Mouse (Mus musculus) natural killer cell, adult 2 months (primary cell): ENCODE data around the gene Bag2.

Experiments
- DNase-seq, 2 experiments: peaks; one replicate each; pipeline ENCODE4 v3.0.0; 2022; ENCODE audit warnings: low spot score in 2 of 2

The Bag2 gene

GRCm38 (mm10) chr1:33757491-33758041 lies at the start of gene Bag2:
Gene Bag2 (minus strand): TSS chr1:33757795.
- peak; percentile 28 to 29 for DNase-seq

GRCm38 (mm10) chr1:33803323-33803722 lies 45.7 kb upstream of the Bag2 start:
- DNase-seq, result no peak

GRCm38 (mm10) chr1:33799620-33800019 lies 42.0 kb upstream of the Bag2 start:
- DNase-seq, result no peak

DNA sequence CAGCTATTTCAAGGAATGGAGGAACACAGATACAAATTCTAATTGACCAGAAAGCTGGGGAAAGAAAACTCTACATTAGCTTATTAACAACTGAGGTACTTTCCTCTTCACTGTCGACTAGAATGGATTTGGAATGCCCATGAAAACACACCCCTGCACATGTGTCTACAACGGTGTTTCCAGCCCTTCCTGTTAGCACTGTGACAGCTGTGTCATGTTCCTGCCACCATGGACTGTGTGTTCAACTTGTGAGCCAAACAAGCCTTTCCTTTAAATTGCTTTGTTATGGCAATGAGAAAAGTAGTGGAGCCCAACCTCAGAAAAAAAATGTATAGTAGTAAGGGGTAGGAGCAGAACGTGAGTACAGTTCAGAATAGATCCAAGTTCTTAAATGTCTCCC lies 30.9 kb upstream of the Bag2 start:
- no peak for DNase-seq

- DNase-seq, result no peak
These were observed 30.5 kb upstream of the Bag2 start for GRCm38 (mm10) chr1:33788072-33788471.

DNA sequence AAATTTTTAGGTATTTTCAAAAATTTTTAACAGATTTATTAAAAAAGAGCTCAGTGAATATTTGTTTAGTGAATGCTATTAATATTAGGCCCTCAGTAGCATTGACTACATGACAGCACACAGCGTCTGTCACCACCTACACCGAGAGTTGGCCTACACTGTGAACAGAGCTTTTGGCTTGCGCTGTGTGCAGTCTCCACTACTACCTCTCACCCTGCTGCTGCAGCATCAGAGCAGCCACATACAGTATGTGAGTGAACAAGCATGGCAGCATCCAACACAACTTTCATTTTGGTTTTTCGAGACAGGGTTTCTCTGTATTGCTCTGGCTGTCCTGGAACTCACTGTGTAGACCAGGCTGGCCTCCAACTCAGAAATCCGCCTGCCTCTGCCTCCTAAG lies 27.0 kb upstream of the Bag2 start:
- no peak for DNase-seq

- no peak for DNase-seq
These were observed 18.6 kb upstream of the Bag2 start for GRCm38 (mm10) chr1:33776175-33776611.

DNA sequence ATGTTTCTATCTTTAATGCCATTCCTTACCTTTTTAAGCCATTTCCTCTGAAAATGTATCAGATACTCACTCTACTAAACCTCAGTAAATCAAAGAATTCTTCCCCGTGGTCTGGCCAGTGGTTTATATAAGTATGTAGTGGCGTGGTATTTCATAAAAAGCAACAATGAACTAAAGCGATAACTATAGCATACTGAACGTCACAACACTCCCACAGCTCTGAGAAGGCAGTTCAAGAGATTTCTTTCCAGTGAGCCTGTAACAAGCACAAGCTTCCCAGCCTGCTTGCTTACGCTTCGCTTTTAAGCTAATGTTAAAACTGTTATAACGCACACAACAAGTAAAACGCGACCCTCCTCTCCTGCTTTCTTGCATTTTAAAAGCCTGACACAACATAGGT lies 14.5 kb upstream of the Bag2 start:
- DNase-seq, result no peak

- no peak for DNase-seq
These were observed 14.0 kb upstream of the Bag2 start for GRCm38 (mm10) chr1:33771621-33772020.

DNA sequence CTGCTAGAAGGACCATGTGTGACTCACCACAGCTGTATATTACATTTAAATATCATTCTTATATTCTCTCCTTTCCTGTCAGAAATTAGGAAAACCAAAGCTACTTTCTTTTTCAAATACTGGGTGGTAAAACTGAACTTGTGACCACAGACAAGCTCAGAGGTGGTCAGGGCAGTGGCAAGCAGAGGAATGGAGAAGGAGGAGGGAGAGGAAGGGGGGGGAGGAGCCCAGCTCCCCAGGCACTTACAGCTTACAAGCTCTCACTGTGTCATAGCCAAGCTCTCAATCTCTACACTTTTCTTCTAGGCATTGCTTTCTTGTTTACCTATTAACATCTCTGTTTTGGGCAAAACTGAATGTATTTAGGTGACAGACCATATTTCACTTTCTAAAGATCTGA lies 11.2 kb upstream of the Bag2 start:
- no peak for DNase-seq

DNA sequence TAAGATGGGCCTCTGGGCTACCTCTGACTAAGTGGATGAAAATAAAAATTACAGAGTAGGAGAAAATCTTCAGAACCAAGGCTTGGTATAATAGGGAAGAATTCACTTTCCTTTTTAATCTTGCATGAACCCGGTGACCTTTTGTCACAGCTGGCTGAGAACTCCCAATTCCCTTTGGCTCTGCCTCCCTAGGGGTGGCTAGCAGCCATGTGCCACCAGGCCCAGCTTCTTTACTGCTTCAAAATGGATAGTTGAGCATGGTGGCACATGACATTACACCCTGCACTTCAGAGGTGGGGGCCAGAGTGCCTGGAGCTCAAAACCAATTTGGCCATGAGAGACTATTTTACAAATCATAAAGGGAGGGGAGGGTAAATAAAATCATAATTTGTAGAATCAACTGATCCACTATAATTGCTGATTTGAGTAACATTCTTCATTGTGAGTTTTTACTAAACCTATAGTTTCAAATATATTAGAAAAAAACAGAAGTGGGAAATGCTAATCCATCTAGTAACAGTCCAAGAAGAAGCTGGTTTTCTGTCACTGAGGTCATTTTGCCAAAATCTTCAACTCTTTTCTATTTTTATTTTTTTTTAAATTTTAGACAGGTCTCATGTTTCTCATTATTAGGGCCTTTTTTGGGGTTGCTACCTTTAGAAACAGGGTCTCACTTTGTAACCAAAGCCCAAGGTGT lies 10.6 kb upstream of the Bag2 start:
- no peak for DNase-seq

DNA sequence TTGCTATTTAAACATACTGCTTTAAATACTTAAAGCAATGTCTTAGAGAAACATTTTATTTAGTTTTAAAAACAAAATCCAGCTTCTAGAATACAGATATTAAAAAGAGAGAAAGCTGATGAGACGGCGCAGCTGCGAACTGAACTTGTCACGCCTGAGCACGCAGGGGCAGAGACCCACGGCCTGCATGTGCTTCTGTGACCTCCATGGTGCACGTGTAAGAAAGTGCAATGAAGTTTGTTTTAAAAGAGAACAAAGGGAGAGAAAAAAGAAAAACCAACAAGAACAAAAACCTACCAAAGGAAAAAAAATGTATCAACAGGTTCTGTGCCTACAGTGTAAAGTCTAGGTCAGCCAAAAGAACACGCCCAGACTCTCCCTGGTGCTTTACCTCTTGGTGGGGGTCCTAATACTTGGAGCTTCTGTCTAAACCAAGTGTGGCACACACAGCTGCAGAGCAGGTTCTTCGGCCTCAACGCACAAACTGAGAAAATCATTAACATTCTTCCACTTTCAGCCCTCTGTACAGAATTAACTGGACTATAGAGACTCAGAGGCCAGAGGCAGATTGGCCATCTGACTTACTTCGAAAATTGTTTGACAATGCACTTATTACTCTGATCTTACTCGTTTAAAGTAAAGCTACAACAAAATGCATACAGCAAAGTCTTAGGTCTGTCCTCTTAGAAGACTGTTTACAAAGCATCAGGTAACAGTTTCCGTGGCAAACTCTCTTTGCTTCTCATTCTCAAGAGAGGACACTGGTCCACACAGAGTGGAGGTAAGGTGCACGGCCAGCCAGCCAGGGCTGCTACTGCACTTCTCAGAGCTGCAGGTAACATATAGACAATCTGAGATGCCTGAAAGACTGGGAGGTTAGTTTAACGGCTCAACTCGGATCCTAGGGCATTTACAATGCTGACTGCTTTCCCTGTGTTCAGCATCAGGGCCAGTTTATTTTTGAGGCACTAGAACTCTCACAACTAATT lies 9.2 kb upstream of the Bag2 start:
- DNase-seq, result no peak

DNA sequence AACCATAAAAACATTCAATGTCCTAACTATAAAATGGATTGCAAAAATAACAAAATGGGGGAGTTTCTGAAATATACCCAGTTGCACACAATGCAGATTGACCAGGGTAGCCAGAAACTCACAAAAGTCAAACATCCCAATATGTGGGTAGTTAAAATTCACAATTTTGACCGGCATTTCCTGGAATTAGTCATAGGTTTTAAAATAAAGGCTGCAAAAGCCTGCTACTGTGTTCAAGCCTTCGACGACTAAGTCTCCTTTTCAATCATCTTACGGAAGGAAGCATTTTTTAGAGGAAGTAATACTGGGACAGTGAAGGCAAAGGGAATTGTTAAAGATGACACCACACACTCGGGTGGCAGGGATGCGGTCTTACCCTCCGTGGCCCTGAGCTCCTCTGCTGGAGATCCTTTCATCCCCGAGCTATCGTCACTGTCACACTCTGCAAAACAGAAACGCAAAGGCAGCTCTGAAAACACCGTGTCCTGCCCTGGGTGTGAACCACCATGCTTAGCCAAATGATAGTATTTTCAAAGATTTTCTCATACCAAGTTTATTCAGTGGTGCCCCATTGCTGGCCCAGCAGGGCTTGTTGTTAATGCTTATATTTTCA lies 8.0 kb upstream of the Bag2 start:
- DNase-seq, result no peak

DNA sequence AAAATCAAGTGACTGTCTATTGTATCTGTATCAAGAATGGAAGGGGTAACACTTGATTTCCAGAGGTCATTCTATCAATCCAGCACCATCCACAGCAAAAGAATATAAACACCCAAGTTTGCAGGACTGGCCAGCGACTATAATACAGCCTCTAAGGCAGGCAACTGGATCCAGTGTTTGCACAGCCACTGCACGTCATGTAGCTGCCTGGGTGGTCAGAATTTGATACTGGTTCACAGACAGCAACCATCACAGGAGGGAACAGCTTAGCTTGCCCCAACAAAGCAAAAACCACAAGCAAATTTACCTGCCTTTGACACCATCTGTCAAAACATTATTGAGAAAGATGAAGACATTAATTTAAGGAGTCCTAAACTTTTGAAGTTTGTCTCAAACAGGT lies 6.2 kb upstream of the Bag2 start:
- no peak for DNase-seq

GRCm38 (mm10) chr1:33758488-33758887 lies 893 bp upstream of the Bag2 start:
- no peak for DNase-seq

GRCm38 (mm10) chr1:33757033-33757413 lies 572 bp downstream of the Bag2 start:
- DNase-seq, result no peak

DNA sequence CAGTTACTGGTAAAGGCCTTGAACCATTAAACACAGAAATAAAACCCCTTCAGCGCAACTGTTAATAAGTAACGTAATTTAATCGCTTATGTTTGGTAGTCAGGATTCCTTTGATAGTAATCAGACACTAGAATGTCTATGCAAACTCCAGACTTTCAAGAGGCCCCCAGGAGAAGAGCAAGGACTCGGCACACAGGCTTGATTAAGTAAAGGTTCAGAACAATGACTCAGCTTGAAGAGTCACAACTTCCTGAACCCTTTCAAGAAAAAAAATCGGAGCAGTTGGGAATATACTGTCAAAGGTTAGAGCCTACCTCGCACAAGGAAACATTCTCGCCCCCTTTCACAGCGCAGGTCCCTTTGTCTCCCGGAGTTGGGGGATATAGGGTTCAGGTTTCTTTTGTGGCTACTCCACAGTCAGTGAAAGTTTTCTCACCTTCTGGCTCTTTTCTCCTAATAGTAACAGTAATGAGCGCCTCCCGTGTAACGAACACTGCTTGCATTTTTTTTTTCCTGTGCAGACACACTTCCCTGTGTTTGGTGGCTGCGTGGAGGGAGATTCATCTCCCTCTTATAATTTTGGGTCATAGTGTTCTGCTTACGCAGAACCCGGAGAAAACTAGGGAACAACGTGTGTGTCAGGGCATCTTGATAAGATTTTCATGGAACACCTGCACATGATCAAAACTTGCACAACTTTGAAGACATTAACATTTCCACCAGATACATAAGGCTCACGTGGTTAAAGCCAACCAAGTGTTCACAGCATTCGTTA lies 1.1 kb downstream of the Bag2 start:
- DNase-seq, result no peak

GRCm38 (mm10) chr1:33755799-33756198 lies 1.8 kb downstream of the Bag2 start:
- no peak for DNase-seq

DNA sequence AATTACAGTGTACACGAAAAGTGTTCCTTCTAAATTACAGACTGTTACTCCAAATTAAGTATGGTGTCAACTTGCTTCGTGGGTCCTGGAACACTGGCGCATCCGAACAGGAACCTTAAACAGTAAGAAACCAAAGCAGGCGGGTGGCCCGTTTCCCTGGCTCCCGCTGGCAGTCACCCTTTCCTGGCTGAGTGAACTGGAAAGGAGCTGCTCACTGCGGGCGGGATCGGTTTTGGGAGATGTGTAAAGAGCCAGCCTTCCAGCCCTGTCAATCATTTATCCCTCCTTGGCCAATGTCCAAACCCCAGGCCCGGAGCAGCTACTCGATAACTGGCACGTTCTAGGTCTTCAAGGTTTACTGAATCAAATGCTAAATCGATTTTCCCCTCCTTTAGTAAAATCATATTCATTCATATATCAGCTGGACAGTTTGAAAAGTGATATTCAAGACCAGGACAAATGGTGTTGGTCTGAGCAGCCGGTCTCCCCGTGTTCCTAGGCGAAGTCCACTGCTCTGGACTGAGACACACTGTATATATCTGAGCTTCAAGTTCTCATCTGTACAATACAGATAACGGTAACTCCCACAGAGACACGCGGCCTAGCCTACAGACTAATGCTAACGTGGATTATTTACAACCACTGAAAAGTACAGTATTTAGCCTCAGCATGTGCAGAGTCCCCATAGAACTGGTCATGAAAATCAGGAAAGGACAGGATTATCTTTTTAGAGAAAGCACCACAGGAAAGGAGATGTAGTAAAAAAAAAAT lies 2.4 kb downstream of the Bag2 start:
- DNase-seq, result no peak

DNA sequence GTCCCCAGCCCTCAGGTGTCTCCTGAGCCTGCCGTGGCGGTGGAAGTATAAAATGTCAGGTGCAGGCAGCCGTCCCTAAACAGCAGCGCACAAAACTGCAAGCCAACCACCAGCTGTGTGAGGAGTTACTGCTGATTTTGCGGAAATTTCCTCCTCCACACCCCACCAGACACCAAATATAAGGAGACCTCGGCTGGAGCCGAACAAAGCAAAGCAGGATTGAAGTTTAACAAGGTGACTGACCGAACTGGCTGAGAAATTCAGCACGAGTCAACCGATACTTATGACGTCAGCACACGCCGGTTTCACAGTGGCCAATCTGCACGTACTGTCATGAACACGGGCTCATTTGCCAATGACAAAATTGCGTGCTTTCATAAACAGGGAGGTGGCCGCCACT lies 3.5 kb downstream of the Bag2 start:
- DNase-seq, result no peak

DNA sequence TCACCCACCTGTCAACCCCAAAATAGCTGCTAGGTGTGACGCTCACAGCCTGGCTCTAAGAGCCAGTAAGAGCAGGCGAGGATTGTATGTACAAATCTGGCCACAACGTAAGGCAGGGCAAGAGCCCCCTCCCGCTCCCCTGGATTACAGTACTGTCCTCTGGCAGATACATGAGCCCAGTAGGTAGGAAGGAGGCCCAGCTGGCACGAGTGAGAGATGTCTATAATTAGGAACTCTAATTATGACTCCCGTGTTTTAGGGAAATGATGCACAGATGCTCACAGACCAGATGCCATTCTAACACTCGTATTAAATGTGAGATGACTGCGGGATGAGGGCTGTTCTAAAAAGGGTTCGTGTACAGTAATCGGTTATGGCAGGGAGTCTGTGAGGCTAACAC lies 6.3 kb downstream of the Bag2 start:
- DNase-seq, result no peak
